Mouse (Mus musculus) neural tube, embryonic 12.5 days (tissue): ENCODE measurements at regions not wholly inside any gene's neighbourhood (a gene's known extent, or its start where the extent isn't known, plus 50 kb on each side); places are given as distances from the start of the nearest gene placed in this dataset.

ENCODE experiments used
- ATAC-seq: fragments of 200-750 bp; cut with Nextera tagmentation; 2 replicates; pipeline ENCODE4 v1.8.0; 2017; ENCODE audit warnings: low read depth, mild to moderate bottlenecking, moderate TSS enrichment, moderate library complexity; ENCODE audit not compliant: low FRiP score
- H3K27ac ChIP-seq: fragments of 300-500 bp; sonication (generic); 2 replicates; pipeline ENCODE4 v1.5.1; 2016
- H3K27me3 ChIP-seq: fragments of 300-500 bp; sonication (generic); replicated peaks from 2 replicates; pipeline ENCODE4 v1.6.1; 2016; ENCODE audit warnings: mild to moderate bottlenecking
- H3K36me3 ChIP-seq: fragments of 300-500 bp; sonication (generic); 2 replicates; pipeline ENCODE4 v1.6.1; 2016; ENCODE audit warnings: mild to moderate bottlenecking
- H3K4me1 ChIP-seq: fragments of 300-500 bp; sonication (generic); 2 replicates; pipeline ENCODE4 v1.6.1; 2016
- H3K4me2 ChIP-seq: fragments of 300-500 bp; sonication (generic); replicated peaks from 2 replicates; pipeline ENCODE4 v1.6.1; 2016; ENCODE audit warnings: mild to moderate bottlenecking
- H3K4me3 ChIP-seq: fragments of 300-500 bp; sonication (generic); 2 replicates; pipeline ENCODE4 v1.5.1; 2016
- H3K9ac ChIP-seq: fragments of 300-500 bp; sonication (generic); 2 replicates; pipeline ENCODE4 v1.6.1; 2016; ENCODE audit warnings: mild to moderate bottlenecking
- H3K9me3 ChIP-seq: fragments of 300-500 bp; sonication (generic); 2 replicates; pipeline ENCODE4 v1.6.1; 2016; ENCODE audit warnings: mild to moderate bottlenecking
- WGBS: fragments of 180-500 bp; shearing (Covaris S2); methylation state at CpG from one replicate; pipeline ENCODE4 v1.1.7; 2016; 5-methylcytosine and 5-hydroxymethylcytosine counted together

DNA sequence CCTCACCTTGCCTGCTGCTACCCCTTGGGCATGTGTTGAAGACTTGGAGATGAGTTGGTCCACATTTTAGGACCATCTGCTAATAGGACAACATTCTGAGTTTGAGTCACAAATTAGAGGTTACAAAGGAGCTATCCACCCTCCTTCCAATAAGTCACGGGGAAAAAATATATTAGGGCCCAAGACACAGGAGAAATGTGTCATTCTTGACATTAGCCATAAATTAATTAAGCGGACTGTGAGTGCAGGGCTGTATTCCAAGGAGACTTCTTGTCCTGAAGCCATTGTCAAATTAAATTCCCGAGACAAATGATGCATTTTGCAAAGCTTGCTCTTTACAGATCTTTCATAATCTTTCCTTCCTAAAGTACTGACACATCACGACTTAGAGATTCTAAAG is 79.2 kb downstream of the 1700020N01Rik start:
- Histone ChIP-seq H3K27ac (no peak overlapping the region), H3K4me3 (no peak overlapping the region), H3K4me1 (no peaks in the 10 kb centered on the region), H3K36me3 (no peaks in the 10 kb centered on the region), H3K4me2 (no peak overlapping the region), H3K9me3 (no peaks in the 10 kb centered on the region), H3K9ac (no peak overlapping the region), H3K27me3 (no peaks in the 10 kb centered on the region)
- no peak for ATAC-seq
- 68% methylated on average over 4 of the region's 4 CpGs for WGBS

DNA sequence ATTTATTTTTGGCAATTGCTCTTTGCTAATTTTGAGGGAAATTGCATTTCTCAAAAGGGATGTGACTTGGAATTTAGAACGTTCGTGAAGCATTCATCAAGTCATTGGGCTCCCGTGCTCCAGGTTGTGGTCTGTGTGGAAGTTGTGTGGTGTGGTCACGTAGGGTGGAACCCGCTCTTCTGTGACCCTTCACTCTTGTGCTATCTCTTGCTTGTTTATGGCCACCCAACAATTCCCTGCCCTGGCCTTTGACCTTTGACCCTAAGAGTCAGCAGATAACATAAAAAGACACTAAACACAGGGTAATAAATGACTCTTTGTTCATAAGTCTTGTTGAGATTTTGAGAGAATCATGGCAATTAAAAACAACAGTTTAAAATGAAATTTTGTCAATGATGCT is 79.7 kb downstream of the 1700020N01Rik start:
- Histone ChIP-seq H3K36me3 (no peaks in the 10 kb centered on the region), H3K4me2 (no peak overlapping the region), H3K27me3 (no peaks in the 10 kb centered on the region), H3K9ac (no peak overlapping the region), H3K27ac (no peak overlapping the region), H3K4me1 (no peaks in the 10 kb centered on the region), H3K4me3 (no peak overlapping the region), H3K9me3 (no peaks in the 10 kb centered on the region)
- ATAC-seq: no peak
- WGBS: 49% methylated on average over 5 of the region's 5 CpGs

DNA sequence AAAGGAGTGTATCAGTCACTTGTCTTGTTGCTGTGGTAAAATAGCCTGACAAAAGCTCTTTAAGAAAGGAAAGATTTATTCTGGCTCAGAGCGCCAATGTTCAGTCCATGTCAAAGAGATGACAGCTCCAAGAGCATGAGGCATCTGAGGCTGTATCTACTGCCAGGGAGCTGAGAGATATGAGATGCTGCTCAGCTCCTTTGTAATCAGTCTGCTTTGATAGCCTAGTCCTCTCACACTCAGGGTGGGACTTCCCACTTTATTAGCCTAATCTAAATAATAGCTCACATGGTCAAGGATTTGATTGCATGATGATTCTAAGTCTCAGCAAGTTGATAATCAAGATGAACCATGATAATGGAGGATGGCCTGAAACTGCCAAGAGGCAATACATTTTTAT is 80.9 kb downstream of the 1700020N01Rik start:
- Histone ChIP-seq H3K36me3 (no peaks in the 10 kb centered on the region), H3K4me3 (no peak overlapping the region), H3K4me1 (no peaks in the 10 kb centered on the region), H3K9ac (no peak overlapping the region), H3K4me2 (no peak overlapping the region), H3K27ac (no peak overlapping the region), H3K27me3 (no peaks in the 10 kb centered on the region), H3K9me3 (no peaks in the 10 kb centered on the region)
- 64% methylated on average over 1 of the region's 1 CpGs for WGBS
- no peak for ATAC-seq

DNA sequence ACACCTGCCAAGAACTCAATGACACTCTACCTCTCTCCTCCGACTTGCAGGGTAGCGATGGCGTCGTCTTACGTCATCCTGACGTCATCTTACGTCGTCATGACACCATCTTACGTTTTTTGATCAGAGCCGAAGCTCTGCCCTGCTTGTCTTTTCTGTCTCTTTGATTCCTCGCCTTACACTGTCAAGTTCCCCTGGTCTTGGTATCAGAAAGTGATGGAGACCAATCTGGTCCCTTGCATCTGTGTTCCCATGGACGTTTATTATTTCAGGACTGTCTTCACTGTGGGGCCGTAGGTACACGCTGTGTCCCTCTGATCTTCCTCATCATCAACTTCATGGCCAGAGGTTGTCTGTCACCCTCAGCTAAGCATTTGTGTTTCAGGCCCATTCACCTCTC is 82.8 kb downstream of the 1700020N01Rik start:
- H3K36me3 ChIP-seq: no peaks in the 10 kb centered on the region
- no peak overlapping the region for H3K27ac ChIP-seq
- H3K9ac ChIP-seq: no peak overlapping the region
- no peak overlapping the region for H3K4me2 ChIP-seq
- WGBS: 95% methylated on average over 14 of the region's 14 CpGs
- H3K27me3 ChIP-seq: no peaks in the 10 kb centered on the region
- ATAC-seq: no peak
- no peaks in the 10 kb centered on the region for H3K4me1 ChIP-seq
- no peaks in the 10 kb centered on the region for H3K9me3 ChIP-seq
- no peak overlapping the region for H3K4me3 ChIP-seq

DNA sequence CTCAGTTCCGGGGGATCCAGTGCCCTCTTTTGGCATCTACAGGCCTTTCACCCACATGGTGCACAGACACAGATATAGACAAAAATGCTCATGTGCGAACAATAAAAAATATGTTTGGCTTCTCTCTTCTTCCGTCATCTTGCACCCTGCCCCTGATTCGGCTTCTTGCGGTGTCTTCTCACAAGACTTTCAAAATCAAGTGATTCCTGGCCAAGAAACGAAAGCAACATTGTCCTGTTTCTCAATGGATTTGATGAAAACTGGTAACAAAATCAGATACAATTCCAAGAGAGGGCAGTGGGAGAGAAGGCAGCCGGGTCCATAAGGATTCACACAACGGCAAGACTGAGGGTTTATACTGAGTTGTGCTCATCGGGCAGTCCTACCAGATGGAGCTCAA is 85.0 kb downstream of the 1700020N01Rik start:
- ATAC-seq: no peak
- 95% methylated on average over 9 of the region's 9 CpGs for WGBS
- H3K9me3 ChIP-seq: no peaks in the 10 kb centered on the region
- no peaks in the 10 kb centered on the region for H3K36me3 ChIP-seq
- no peak overlapping the region for H3K4me2 ChIP-seq
- no peaks in the 10 kb centered on the region for H3K4me1 ChIP-seq
- H3K9ac ChIP-seq: no peak overlapping the region
- H3K27me3 ChIP-seq: no peaks in the 10 kb centered on the region
- H3K27ac ChIP-seq: no peak overlapping the region
- H3K4me3 ChIP-seq: no peak overlapping the region

DNA sequence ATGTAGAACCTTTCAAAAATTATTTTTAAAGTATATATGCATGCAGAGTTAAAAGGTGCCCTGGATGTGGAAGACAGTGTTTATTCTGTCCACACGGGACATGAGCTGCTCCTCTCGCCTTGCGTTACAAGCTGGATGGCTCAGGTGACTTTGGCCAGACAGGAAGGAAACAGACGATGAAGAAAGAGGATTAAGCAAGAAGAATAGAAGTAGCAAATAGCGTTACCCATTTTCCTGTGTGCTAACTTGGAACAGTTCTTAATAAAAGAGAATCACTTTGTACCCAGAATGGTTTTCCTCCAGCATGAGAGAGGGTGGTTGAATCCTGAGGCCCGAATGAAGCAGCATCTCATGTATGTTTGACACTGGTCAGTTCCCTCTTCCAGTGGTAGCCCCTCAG is 85.4 kb downstream of the 1700020N01Rik start:
- Histone ChIP-seq H3K9ac (no peak overlapping the region), H3K4me1 (no peaks in the 10 kb centered on the region), H3K9me3 (no peaks in the 10 kb centered on the region), H3K36me3 (no peaks in the 10 kb centered on the region), H3K27ac (no peak overlapping the region), H3K4me3 (no peak overlapping the region), H3K4me2 (no peak overlapping the region), H3K27me3 (no peaks in the 10 kb centered on the region)
- ATAC-seq: no peak
- 91% methylated on average over 6 of the region's 6 CpGs for WGBS

DNA sequence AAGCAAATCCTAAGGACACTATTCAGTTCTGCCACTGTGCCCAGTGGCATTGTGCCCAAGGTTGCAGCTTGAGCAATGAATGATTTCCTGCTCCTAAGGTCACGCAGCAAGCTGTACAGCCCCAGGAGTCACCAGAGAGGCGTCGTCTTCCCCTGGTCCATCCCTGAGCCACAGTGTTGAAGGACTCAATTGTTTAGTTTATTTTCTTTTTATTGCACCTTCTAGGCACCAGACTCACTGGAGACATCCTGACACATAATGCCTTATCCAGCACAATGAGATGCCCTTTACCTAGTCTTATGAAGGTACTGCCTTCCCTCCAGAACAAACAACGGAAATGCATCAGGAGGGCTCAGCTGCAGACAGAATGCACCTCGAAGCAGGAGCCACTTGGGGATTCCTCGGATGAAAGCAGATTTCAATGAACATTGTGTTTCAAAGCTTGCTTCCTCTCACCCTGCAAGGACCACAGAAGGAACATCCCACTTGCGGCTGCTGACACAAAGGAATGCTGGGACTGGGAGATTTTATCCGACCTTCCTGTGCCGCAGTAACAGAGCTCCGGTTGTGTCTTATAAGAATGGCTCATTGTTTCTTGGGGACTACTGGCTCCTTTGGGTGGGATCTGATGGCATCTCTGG is 86.0 kb downstream of the 1700020N01Rik start:
- 65% methylated on average over 10 of the region's 10 CpGs for WGBS
- H3K27me3 ChIP-seq: no peaks in the 10 kb centered on the region
- H3K27ac ChIP-seq: no peak overlapping the region
- no peaks in the 10 kb centered on the region for H3K9me3 ChIP-seq
- H3K4me1 ChIP-seq: no peaks in the 10 kb centered on the region
- ATAC-seq: no peak
- no peaks in the 10 kb centered on the region for H3K36me3 ChIP-seq
- H3K9ac ChIP-seq: no peak overlapping the region
- no peak overlapping the region for H3K4me3 ChIP-seq
- H3K4me2 ChIP-seq: no peak overlapping the region

DNA sequence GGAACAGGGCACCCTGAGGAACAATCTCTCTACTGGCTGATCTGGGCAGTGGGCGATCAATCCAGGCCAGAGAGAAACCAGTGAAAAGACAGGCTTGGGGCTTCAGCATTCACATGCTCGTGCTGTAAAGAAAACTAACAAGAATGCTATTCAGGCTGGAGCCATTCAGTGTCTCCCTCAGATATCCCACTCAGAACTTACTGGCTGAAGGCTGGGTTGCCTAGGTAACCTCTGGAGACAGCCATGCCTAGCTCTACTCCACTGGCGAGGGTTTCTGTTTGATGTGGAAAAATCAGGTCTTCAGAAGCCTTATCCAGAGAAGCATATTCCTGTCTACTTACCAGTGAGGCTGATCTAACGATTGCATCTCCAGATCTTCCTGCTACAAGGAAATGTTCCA is 87.8 kb downstream of the 1700020N01Rik start:
- H3K4me1 ChIP-seq: no peaks in the 10 kb centered on the region; the same call in 1 of the 2 replicates
- no peak overlapping the region for H3K4me3 ChIP-seq
- H3K4me2 ChIP-seq: no peak overlapping the region
- H3K9ac ChIP-seq: no peak overlapping the region
- no peak overlapping the region for H3K27ac ChIP-seq
- H3K27me3 ChIP-seq: no peaks in the 10 kb centered on the region
- H3K9me3 ChIP-seq: no peaks in the 10 kb centered on the region
- no peaks in the 10 kb centered on the region for H3K36me3 ChIP-seq
- 35% methylated on average over 4 of the region's 4 CpGs for WGBS
- peak; percentile 74 for ATAC-seq

DNA sequence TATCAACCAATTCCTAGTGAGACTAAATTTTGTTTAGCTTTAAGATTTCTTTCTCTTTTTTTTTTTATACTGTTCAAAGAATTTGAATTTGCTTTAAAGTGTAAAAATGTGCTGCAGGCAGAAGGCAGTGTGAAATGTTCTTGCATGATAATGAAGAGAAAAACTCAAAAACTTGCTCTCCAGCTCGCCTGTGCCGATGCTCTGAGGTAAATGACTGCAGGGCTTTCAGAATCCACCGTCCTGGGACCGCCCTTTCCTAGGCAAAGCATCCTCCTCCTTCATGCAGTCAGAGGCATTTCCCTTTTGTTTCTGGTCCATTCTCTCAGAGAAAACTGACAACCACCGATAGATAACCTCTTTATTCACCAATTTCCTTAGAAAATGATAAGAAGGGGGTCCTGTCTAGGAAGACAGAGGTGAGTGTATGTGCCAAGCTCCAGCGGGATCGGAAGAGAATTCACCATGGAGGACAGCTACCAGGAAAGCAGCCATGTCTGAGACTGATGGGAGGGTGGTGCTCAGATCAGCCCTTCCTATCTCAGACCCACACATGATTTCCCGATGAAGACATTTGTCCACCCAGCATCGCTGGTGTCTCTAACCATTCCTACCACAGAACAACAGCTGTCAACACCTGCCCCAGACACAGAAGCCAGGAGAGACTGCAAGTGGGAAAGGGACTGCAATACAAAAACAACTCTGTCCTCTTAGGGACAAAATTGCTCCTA is 91.5 kb downstream of the 1700020N01Rik start:
- no peak overlapping the region for H3K4me3 ChIP-seq
- H3K9me3 ChIP-seq: no peaks in the 10 kb centered on the region
- no peak for ATAC-seq
- H3K27me3 ChIP-seq: no peaks in the 10 kb centered on the region
- WGBS: 66% methylated on average over 9 of the region's 9 CpGs
- no peaks in the 10 kb centered on the region; the same call in 1 of the 2 replicates for H3K4me1 ChIP-seq
- H3K4me2 ChIP-seq: no peak overlapping the region
- H3K9ac ChIP-seq: no peak overlapping the region
- H3K36me3 ChIP-seq: no peaks in the 10 kb centered on the region
- H3K27ac ChIP-seq: no peak overlapping the region

DNA sequence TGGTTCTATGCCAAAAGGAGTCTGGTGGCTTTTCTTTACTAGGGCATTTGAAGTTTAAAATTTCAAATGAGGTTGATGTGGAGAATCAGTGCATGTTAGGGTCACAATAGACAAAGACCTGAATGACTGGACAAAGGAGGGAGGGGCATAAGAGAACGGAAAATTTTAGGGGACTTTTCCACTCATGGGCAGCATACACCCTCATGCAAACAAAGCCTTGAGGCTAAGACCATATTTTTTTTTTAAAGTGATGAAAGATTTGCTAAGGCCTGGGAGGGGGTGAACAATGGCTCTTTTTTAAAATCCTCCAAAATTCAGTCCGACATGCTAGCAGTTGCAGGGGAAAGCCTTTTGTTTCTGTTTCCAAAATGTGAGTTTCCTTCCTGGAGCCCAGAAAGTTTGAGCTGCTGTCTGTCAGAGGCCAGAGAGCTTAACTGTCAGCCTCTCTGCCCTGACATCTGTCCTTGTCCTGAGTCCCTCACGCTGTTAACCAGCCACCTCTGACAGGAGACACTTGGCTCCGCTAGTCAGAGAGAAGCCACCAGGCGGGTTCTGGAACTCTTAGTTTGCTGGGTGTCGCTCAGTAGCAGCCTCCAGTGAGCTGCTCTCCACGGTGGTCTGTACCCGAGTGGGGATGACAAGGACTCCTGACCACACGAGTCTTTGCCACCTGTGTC is 92.3 kb downstream of the 1700020N01Rik start:
- H3K4me2 ChIP-seq: no peak overlapping the region
- no peaks in the 10 kb centered on the region for H3K36me3 ChIP-seq
- no peaks in the 10 kb centered on the region for H3K9me3 ChIP-seq
- no peaks in the 10 kb centered on the region; the same call in 1 of the 2 replicates for H3K4me1 ChIP-seq
- H3K9ac ChIP-seq: no peak overlapping the region
- 53% methylated on average over 9 of the region's 9 CpGs for WGBS
- no peak overlapping the region for H3K4me3 ChIP-seq
- no peak overlapping the region for H3K27ac ChIP-seq
- no peak for ATAC-seq
- H3K27me3 ChIP-seq: no peaks in the 10 kb centered on the region

DNA sequence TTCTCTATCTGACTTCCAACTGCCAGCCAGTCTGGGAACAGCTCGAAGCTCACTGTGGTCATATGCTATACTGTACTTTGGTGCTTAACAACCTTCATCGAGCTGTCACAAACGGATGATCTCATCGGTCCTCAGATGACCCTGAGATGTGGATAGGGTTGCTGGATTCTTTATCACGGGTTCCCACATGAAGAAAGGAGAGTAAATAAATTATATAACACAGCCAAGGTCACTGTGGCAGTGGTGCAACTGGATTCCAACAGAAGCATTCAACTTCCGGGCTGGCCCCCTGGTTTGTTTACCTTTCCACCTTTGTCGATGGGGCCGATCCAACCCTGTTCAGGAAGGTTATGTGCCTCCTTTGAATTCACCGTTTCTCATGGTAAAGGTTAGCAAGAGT is 93.1 kb downstream of the 1700020N01Rik start:
- no peak overlapping the region for H3K4me3 ChIP-seq
- no peak for ATAC-seq
- 76% methylated on average over 9 of the region's 9 CpGs for WGBS
- H3K4me2 ChIP-seq: no peak overlapping the region
- no peaks in the 10 kb centered on the region for H3K9me3 ChIP-seq
- H3K4me1 ChIP-seq: no peaks in the 10 kb centered on the region; the same call in 1 of the 2 replicates
- H3K27ac ChIP-seq: no peak overlapping the region
- H3K9ac ChIP-seq: no peak overlapping the region
- H3K27me3 ChIP-seq: no peaks in the 10 kb centered on the region
- H3K36me3 ChIP-seq: no peaks in the 10 kb centered on the region

DNA sequence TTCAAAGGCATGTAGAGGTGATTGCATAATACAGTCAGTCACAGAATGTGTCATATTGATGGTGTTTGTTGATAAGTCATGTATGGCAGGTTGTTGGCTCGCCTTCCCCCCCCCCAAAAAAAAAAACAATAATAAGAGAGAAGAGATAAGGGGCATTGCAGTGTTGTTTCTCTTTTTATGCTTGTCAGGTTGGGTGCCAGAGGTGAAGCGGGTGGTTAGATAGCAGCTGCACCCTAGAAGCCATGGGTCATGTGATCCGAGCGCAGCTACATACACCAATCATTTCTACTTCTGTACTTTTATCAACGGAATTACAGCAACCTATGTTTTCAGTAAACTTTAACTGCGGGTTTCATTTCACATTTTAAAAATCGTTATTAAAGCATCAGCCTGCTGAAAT is 94.5 kb downstream of the 1700020N01Rik start:
- no peak overlapping the region for H3K4me2 ChIP-seq
- no peak for ATAC-seq
- no peak overlapping the region for H3K27ac ChIP-seq
- no peaks in the 10 kb centered on the region; the same call in 1 of the 2 replicates for H3K4me1 ChIP-seq
- H3K27me3 ChIP-seq: no peaks in the 10 kb centered on the region
- H3K9me3 ChIP-seq: no peaks in the 10 kb centered on the region
- H3K4me3 ChIP-seq: no peak overlapping the region
- WGBS: 88% methylated on average over 7 of the region's 7 CpGs
- H3K36me3 ChIP-seq: no peaks in the 10 kb centered on the region
- no peak overlapping the region for H3K9ac ChIP-seq
